Mouse (Mus musculus): ENCODE data around the gene Cxcl16.

DNA sequence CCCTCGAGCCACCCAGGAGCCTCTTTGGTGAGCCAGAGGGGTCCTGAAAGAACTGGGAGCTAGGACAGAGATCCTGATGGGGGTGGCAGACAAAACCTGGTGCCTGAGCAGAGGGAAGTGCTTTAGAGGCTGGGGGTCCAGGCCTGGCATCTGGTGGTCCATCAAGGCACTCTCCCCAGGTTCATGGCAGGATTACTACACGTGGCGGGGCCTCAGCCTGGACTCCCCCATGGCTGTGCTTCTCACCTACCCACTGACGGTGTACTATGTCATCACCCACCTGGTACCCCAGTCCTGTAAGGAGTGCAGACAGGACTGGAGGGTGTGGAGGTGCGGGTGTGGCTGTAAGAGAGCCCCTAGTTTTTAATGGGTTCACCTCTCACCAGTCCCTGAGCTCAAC, 4.2 kb upstream of the Cxcl16 start:
- TF ChIP-seq EP300 (IDR thresholded peaks at IDR 0.05), result no peak
- TF ChIP-seq CTCF (IDR thresholded peaks at IDR 0.05), result no peak
